Mouse (Mus musculus) stomach, embryonic 14.5 days (tissue): ENCODE data around the gene Gnao1. TPM values are rescaled to one million over a fixed set of nuclear protein-coding genes. Genes with fewer than 3 reads are reported as not detected.

Experiments used
- ATAC-seq: fragments of 200-750 bp; cut with Nextera tagmentation; 2 replicates; pipeline ENCODE4 v1.8.0; 2017; ENCODE audit warnings: low read depth, moderate TSS enrichment; ENCODE audit not compliant: insufficient number of reproducible peaks, insufficient read depth, low FRiP score
- H3K27ac ChIP-seq: fragments of 300-500 bp; sonication (generic); 2 replicates; pipeline ENCODE4 v1.5.1; 2014; ENCODE audit warnings: mild to moderate bottlenecking, low read length, moderate library complexity, mixed read lengths
- H3K27me3 ChIP-seq: fragments of 300-500 bp; sonication (generic); 2 replicates; pipeline ENCODE4 v1.6.1; 2014; ENCODE audit warnings: low read length, control low read depth, mixed read lengths; ENCODE audit not compliant: control insufficient read depth, insufficient read depth
- H3K36me3 ChIP-seq: fragments of 300-500 bp; sonication (generic); 2 replicates; pipeline ENCODE4 v1.6.1; 2014; ENCODE audit warnings: mild to moderate bottlenecking, control low read depth, low read length, moderate library complexity, mixed read lengths; ENCODE audit not compliant: control insufficient read depth, insufficient read depth
- H3K4me1 ChIP-seq: fragments of 300-500 bp; sonication (generic); 2 replicates; pipeline ENCODE4 v1.6.1; 2014; ENCODE audit warnings: low read length, control low read depth, mixed read lengths; ENCODE audit not compliant: control insufficient read depth, insufficient read depth
- H3K4me2 ChIP-seq: fragments of 300-500 bp; sonication (generic); replicated peaks from 2 replicates; pipeline ENCODE4 v1.6.1; 2014; ENCODE audit warnings: low read depth, low read length, control low read depth
- H3K4me3 ChIP-seq: fragments of 300-500 bp; sonication (generic); 2 replicates; pipeline ENCODE4 v1.5.1; 2014; ENCODE audit warnings: low read depth, low read length, control low read depth
- H3K9ac ChIP-seq: fragments of 300-500 bp; sonication (generic); replicated peaks from 2 replicates; pipeline ENCODE4 v1.6.1; 2014; ENCODE audit warnings: low read depth, mild to moderate bottlenecking, control low read depth, low read length, moderate library complexity, mixed read lengths
- H3K9me3 ChIP-seq: fragments of 300-500 bp; sonication (generic); 2 replicates; pipeline ENCODE4 v1.6.1; 2016; ENCODE audit warnings: low read depth, low read length, control low read depth; ENCODE audit not compliant: control insufficient read depth
- WGBS: fragments of 180-500 bp; shearing (Covaris S2); extraction: QIAGEN DNeasy Blood & Tissue Kit; methylation state at CpG from one replicate; pipeline ENCODE4 v1.1.7; 2014; 5-methylcytosine and 5-hydroxymethylcytosine counted together
- polyA plus RNA-seq: library from polyadenylated mRNA; unstranded; fragments of >200 nt; fragmentation: Nextera tagmentation; extraction: Ambion mirVana; gene quantifications from 2 replicates; pipeline ENCODE4 v1.2.1, GENCODE M21; 2014

Gene Gnao1
- polyA plus RNA-seq, 1 experiment from 2014 or later, result 14.0 TPM

DNA sequence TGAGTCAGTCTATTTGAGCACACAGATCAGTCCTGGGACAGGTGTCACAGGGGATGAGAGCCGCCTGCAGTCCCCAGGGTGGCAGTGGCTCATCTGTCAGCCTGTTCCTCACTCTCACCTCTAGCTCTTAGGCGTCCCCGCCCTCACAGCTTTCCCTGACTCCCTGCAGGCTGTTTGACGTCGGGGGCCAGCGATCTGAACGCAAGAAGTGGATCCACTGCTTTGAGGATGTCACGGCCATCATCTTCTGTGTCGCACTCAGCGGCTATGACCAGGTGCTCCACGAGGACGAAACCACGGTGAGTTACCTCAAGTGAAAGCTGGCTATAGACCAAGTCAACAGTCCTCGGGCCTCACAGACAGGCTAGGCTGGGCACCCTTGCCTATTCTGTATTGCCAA, 140.4 kb downstream of the Gnao1 start:
- Histone ChIP-seq H3K4me3 (no peak overlapping the region), H3K27me3 (no peaks in the 10 kb centered on the region), H3K4me1 (no peaks in the 10 kb centered on the region), H3K4me2 (no peak overlapping the region), H3K9me3 (no peaks in the 10 kb centered on the region), H3K27ac (no peak overlapping the region), H3K9ac (no peak overlapping the region), H3K36me3 (no peaks in the 10 kb centered on the region)
- no peak for ATAC-seq
- WGBS, result 68% methylated on average over 14 of the region's 14 CpGs

DNA sequence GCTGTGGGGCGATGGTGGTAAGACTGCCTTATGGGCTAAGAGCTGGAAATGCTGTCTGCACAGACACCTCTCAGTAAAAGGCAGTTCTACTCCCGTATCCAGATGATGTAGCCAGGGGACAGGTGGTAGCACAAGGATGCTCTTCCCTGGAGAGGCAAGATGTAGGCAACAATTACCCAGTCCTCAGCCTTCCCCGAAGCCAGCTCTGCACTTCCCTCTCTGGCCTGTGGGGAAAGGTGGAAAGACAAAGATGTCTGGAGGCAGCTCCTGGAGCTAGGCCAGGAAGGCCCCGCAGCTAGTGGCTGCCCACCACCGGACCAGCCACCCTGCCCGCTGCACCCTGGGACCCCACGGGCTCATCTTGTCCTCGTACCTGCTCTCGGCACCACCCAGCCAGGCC, 142.7 kb downstream of the Gnao1 start:
- no peak overlapping the region for H3K27ac ChIP-seq
- H3K4me1 ChIP-seq, result no peaks in the 10 kb centered on the region
- no peak overlapping the region for H3K4me2 ChIP-seq
- no peaks in the 10 kb centered on the region for H3K36me3 ChIP-seq
- H3K9me3 ChIP-seq, result no peaks in the 10 kb centered on the region
- no peak overlapping the region for H3K9ac ChIP-seq
- 88% methylated on average over 9 of the region's 9 CpGs for WGBS
- no peaks in the 10 kb centered on the region for H3K27me3 ChIP-seq
- H3K4me3 ChIP-seq, result no peak overlapping the region
- ATAC-seq, result no peak

DNA sequence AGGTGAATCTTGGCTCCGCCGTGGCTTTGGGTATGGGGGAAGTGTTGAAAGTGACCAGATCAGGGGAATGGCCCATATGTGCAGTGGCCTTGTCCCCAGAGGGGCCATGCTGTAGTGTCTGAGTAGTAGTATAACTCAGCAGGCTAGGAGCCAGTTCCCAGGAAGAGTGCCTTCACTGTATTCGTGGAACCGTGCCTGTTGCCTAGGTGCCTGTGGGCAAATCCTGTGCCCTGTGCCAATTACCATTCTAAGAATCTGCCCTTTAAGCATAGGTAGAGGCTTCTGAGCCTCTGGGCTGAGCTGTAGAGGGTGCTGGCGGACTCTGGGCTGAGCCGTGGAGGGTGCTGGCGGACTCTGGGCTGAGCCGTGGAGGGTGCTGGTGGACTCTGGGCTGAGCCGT, 148.6 kb downstream of the Gnao1 start:
- WGBS, result 93% methylated on average over 9 of the region's 9 CpGs
- ATAC-seq, result no peak
- no peaks in the 10 kb centered on the region for H3K27me3 ChIP-seq
- no peak overlapping the region for H3K9ac ChIP-seq
- no peak overlapping the region for H3K4me3 ChIP-seq
- H3K27ac ChIP-seq, result no peak overlapping the region
- no peaks in the 10 kb centered on the region for H3K36me3 ChIP-seq
- no peak overlapping the region for H3K4me2 ChIP-seq
- no peaks in the 10 kb centered on the region for H3K9me3 ChIP-seq
- no peaks in the 10 kb centered on the region for H3K4me1 ChIP-seq

DNA sequence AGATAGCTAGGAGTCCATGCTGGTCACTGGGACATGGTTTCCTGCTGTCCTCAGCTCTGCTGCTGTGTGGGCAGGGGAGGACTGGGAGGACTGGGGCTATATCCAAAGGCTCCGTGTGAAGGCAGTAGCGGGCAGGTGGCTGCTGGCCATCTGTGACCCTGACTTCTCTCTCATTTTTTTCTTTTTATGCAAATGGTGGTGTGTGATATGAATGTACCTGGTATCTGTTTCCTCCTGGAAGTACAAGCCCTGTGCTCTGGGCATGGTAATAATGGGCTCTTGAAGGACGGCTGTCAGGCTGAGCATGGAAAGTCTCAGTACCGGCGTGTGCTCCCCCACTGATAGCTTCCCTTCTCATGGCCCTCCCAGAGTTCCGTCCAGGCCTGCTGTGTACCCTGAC, 151.1 kb downstream of the Gnao1 start:
- no peak for ATAC-seq
- no peaks in the 10 kb centered on the region for H3K9me3 ChIP-seq
- no peak overlapping the region for H3K27ac ChIP-seq
- no peaks in the 10 kb centered on the region for H3K27me3 ChIP-seq
- H3K4me3 ChIP-seq, result no peak overlapping the region
- H3K36me3 ChIP-seq, result no peaks in the 10 kb centered on the region
- no peak overlapping the region for H3K4me2 ChIP-seq
- no peaks in the 10 kb centered on the region for H3K4me1 ChIP-seq
- H3K9ac ChIP-seq, result no peak overlapping the region
- WGBS, result 78% methylated on average over 6 of the region's 6 CpGs

DNA sequence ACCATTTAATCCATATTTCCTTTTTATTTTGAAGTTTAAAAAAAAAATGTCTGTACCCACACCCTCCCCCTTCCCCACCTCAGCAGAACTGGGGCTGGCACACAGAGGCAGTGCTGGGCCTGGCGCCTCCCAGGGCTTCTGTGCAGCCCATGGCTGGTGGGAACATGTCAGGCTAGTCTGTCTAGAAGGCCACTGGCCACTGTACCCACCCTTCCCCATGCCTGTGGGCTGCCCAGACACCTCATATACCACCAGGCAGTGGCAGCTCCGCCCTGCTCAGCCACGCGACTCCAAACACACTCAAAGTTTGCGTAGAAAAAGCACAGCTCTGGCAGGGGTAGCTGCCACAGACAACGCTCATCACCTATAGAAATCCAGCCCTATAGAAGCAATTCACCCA, 158.5 kb downstream of the Gnao1 start:
- 55% methylated on average over 6 of the region's 6 CpGs for WGBS
- Histone ChIP-seq H3K9me3 (no peaks in the 10 kb centered on the region), H3K27ac (no peak overlapping the region), H3K4me1 (no peaks in the 10 kb centered on the region), H3K36me3 (peaks cover 13% of the 10 kb centered on the region; the same call in 1 of the 2 replicates), H3K4me2 (no peak overlapping the region), H3K9ac (no peak overlapping the region), H3K27me3 (no peaks in the 10 kb centered on the region), H3K4me3 (no peak overlapping the region)
- no peak for ATAC-seq

DNA sequence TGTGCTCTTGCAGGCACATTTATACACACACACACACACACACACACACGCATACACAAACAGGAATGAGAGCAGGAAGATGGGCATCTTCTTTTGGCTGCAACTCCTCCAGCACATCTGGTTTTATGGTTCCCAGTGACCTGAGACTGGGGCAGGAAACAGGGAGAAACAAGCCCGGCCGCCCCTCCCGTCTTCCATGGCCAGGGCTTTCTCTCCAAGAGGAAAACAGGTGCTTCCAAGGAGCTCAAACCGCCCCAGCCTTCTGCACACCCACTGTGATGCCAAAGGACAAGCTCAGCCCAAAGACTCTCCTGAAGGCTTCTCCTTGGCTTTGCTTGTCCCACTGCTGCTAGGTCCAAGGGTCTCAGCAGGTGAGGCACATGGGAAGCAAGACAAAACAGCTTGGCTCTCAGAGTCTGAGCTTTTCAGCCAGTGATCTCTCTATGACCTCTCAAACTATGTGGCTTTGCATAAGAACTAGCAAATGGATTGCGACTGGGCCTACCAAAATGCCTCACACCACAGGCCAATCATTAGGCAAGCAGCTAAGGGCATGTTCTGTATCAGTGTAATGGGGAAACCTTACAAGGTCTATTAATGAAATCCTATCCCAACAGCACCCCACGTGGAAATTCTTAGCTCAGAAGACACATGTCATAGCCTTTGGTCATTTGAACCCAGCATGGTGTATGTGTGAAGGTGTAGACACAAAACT, 160.0 kb downstream of the Gnao1 start:
- no peak overlapping the region for H3K27ac ChIP-seq
- H3K4me2 ChIP-seq, result no peak overlapping the region
- no peak overlapping the region for H3K9ac ChIP-seq
- H3K27me3 ChIP-seq, result no peaks in the 10 kb centered on the region
- H3K4me3 ChIP-seq, result no peak overlapping the region
- ATAC-seq, result no peak
- H3K4me1 ChIP-seq, result no peaks in the 10 kb centered on the region
- WGBS, result 75% methylated on average over 7 of the region's 7 CpGs
- no peaks in the 10 kb centered on the region for H3K9me3 ChIP-seq
- peaks cover 27% of the 10 kb centered on the region for H3K36me3 ChIP-seq

DNA sequence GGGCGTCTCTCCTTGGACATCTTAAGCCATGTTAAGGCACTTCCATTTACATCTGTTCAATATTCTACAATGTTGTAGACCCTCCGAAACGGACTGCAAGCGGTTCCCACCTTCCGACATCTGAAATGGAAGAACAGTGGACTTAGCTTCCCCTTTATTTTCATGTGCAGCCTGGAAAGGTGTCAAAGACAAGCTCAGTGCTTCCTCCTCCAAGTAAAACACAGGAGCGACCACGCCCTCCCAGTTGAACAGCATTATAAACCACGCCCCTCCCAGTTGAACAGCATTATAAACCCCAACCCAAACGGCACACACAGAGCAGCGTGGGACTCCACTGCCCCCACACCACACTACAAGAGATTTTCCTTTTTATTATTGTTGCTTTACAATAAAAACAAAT, 161.7 kb downstream of the Gnao1 start:
- 85% methylated on average over 10 of the region's 10 CpGs for WGBS
- Histone ChIP-seq H3K9ac (no peak overlapping the region), H3K36me3 (peaks cover 43% of the 10 kb centered on the region), H3K9me3 (no peaks in the 10 kb centered on the region), H3K27me3 (no peaks in the 10 kb centered on the region), H3K4me1 (no peaks in the 10 kb centered on the region), H3K4me2 (no peak overlapping the region), H3K27ac (no peak overlapping the region), H3K4me3 (no peak overlapping the region)
- no peak for ATAC-seq

DNA sequence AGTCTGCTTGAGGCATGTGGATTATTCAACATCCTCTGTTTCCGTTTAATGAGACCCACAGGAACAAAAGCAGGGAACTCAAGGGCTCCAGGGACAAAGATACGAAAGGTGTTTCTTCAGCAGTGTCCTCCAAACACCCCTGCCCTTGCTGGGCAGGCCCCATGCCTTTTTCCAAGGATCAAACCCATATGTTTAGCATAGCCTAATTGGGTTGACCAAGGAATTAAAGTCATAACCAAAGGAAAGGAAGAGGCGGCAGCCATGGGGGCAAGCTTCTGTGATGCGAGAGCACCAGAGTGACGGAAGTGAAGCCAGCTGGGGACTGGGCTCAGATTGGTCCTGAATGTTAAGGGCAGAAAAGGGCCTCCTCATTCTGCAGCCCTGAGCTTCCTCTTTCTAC, 162.4 kb downstream of the Gnao1 start:
- H3K27ac ChIP-seq, result no peak overlapping the region
- no peaks in the 10 kb centered on the region for H3K9me3 ChIP-seq
- H3K9ac ChIP-seq, result no peak overlapping the region
- ATAC-seq, result no peak
- 89% methylated on average over 5 of the region's 5 CpGs for WGBS
- no peaks in the 10 kb centered on the region for H3K27me3 ChIP-seq
- no peak overlapping the region for H3K4me3 ChIP-seq
- H3K4me1 ChIP-seq, result no peaks in the 10 kb centered on the region
- no peak overlapping the region for H3K4me2 ChIP-seq
- peaks cover 48% of the 10 kb centered on the region for H3K36me3 ChIP-seq
